In genomic region chr9:67832046-67832605, GRCm38 (mm10) we compare ENCODE assay signal across 8 mouse cellular contexts. TPM values are rescaled to one million over a fixed set of nuclear protein-coding genes. Genes with fewer than 3 reads are reported as not detected.
DNase-seq lines count a peak whose midpoint lies in the region; ATAC-seq and TF ChIP-seq lines count a peak whose summit lies in the region.

Gene C2cd4a (minus strand): TSS chr9:67832330.

- no peak for TF ChIP-seq CTCF in left cerebral cortex, adult 2 months (IDR thresholded peaks at IDR 0.05)
- TF ChIP-seq CTCF in liver, adult 2 months (IDR thresholded peaks at IDR 0.05; ENCODE audit: low read depth, low read length), result no peak

- no peaks in the 10 kb centered on the region for H3K9me3 ChIP-seq in embryonic facial prominence, embryonic 12.5 days
- no peaks in the 10 kb centered on the region for H3K9me3 ChIP-seq in hindbrain, embryonic 11.5 days (ENCODE audit: control insufficient read depth, low read length)
- no peaks in the 10 kb centered on the region for H3K9me3 ChIP-seq in neural tube, embryonic 15.5 days (replicated peaks)

- WGBS in embryonic facial prominence, embryonic 12.5 days, result 3% methylated on average over 20 of the region's 20 CpGs
- WGBS in hindbrain, embryonic 11.5 days, result 6% methylated on average over 20 of the region's 20 CpGs
- 4% methylated on average over 20 of the region's 20 CpGs for WGBS in liver, adult 2 months
- 4% methylated on average over 20 of the region's 20 CpGs for WGBS in neural tube, embryonic 15.5 days

- peaks cover 42% of the 10 kb centered on the region for H3K27me3 ChIP-seq in embryonic facial prominence, embryonic 12.5 days
- peaks cover 40% of the 10 kb centered on the region for H3K27me3 ChIP-seq in hindbrain, embryonic 11.5 days (ENCODE audit: control insufficient read depth, insufficient read depth, low read length)
- peaks cover 22% of the 10 kb centered on the region for H3K27me3 ChIP-seq in liver, adult 2 months (ENCODE audit: control insufficient read depth, insufficient read depth, low read length)
- peaks cover 38% of the 10 kb centered on the region for H3K27me3 ChIP-seq in neural tube, embryonic 15.5 days (replicated peaks)

- H3K36me3 ChIP-seq in embryonic facial prominence, embryonic 12.5 days, result no peaks in the 10 kb centered on the region
- no peaks in the 10 kb centered on the region for H3K36me3 ChIP-seq in hindbrain, embryonic 11.5 days (ENCODE audit: control insufficient read depth, insufficient read depth, low read length)
- no peaks in the 10 kb centered on the region for H3K36me3 ChIP-seq in liver, adult 2 months (ENCODE audit: control insufficient read depth, insufficient read depth, low read length)
- no peaks in the 10 kb centered on the region for H3K36me3 ChIP-seq in neural tube, embryonic 15.5 days

- H3K27ac ChIP-seq in left cerebral cortex, adult 2 months, result no peak within 1 kb of the TSS
- no peak within 1 kb of the TSS for H3K27ac ChIP-seq in embryonic facial prominence, embryonic 12.5 days
- no peak within 1 kb of the TSS for H3K27ac ChIP-seq in hindbrain, embryonic 11.5 days (ENCODE audit: low read depth, low read length)
- H3K27ac ChIP-seq in liver, adult 2 months (replicated peaks; ENCODE audit: insufficient read depth, low read depth, low read length), result no peak within 1 kb of the TSS
- H3K27ac ChIP-seq in neural tube, embryonic 15.5 days (replicated peaks), result peak within 1 kb of the TSS; percentile 33; the same call in 1 of the 2 replicates

- no peak; the same call in 1 of the 2 replicates for ATAC-seq in embryonic facial prominence, embryonic 12.5 days (ENCODE audit: insufficient number of reproducible peaks, insufficient read depth, low FRiP score, low TSS enrichment)
- no peak for ATAC-seq in hindbrain, embryonic 11.5 days (ENCODE audit: low FRiP score)
- no peak for ATAC-seq in neural tube, embryonic 15.5 days (ENCODE audit: low FRiP score)

- no peak for TF ChIP-seq POLR2A in liver, adult 2 months (IDR thresholded peaks at IDR 0.05; ENCODE audit: extremely low read depth, insufficient read depth, low read length)

- peak within 1 kb of the TSS; percentile 59 for H3K9ac ChIP-seq in embryonic facial prominence, embryonic 12.5 days
- H3K9ac ChIP-seq in hindbrain, embryonic 11.5 days (ENCODE audit: low read depth, low read length), result peak within 1 kb of the TSS; percentile 47
- H3K9ac ChIP-seq in liver, adult 2 months (ENCODE audit: low read depth, low read length), result 0 out of 2 replicates have a peak within 1 kb of the TSS, but pooled peaks have one; percentile 47
- H3K9ac ChIP-seq in neural tube, embryonic 15.5 days (replicated peaks), result peak within 1 kb of the TSS; percentile 57

- no peak for DNase-seq in left cerebral cortex, adult 2 months (ENCODE audit: extremely low spot score in 1 of 2, low spot score in 2 of 2)
- no peak for DNase-seq in left cerebral cortex, adult 9 months (ENCODE audit: low spot score in 2 of 2)
- peak; percentile 54 for DNase-seq in hindbrain, embryonic 11.5 days (ENCODE audit: low spot score)
- no peak for DNase-seq in liver, adult 2 months (ENCODE audit: extremely low read depth, low read depth, low spot score)
- DNase-seq in urinary bladder, postnatal 25 days (ENCODE audit: low spot score), result no peak
- no peak for DNase-seq in right cerebral cortex, adult 18-20 months

- peak within 1 kb of the TSS; percentile 88 for H3K4me2 ChIP-seq in embryonic facial prominence, embryonic 12.5 days (replicated peaks)
- H3K4me2 ChIP-seq in hindbrain, embryonic 11.5 days (replicated peaks; ENCODE audit: low read depth, low read length), result peak within 1 kb of the TSS; percentile 85
- H3K4me2 ChIP-seq in neural tube, embryonic 15.5 days, result peak within 1 kb of the TSS; percentile 80

- H3K79me2 ChIP-seq in liver, adult 2 months (ENCODE audit: control insufficient read depth, insufficient read depth, low read length), result no peaks in the 10 kb centered on the region

- H3K4me1 ChIP-seq in embryonic facial prominence, embryonic 12.5 days, result peaks cover 12% of the 10 kb centered on the region; the same call in 1 of the 2 replicates
- peaks cover 3% of the 10 kb centered on the region; the same call in 1 of the 2 replicates for H3K4me1 ChIP-seq in hindbrain, embryonic 11.5 days (replicated peaks; ENCODE audit: control insufficient read depth, insufficient read depth, low read length)
- H3K4me1 ChIP-seq in liver, adult 2 months (ENCODE audit: control insufficient read depth, insufficient read depth, low read length), result peaks cover 10% of the 10 kb centered on the region
- H3K4me1 ChIP-seq in neural tube, embryonic 15.5 days, result peaks cover 16% of the 10 kb centered on the region

- intact Hi-C loops in left cerebral cortex, adult 2 months (cut with DNase I), result no loop called here

- H3K4me3 ChIP-seq in left cerebral cortex, adult 2 months, result peak within 1 kb of the TSS; percentile 50
- H3K4me3 ChIP-seq in embryonic facial prominence, embryonic 12.5 days, result peak within 1 kb of the TSS; percentile 43
- peak within 1 kb of the TSS; percentile 45 for H3K4me3 ChIP-seq in hindbrain, embryonic 11.5 days (ENCODE audit: low read depth, low read length)
- peak within 1 kb of the TSS; percentile 56; the same call in 1 of the 2 replicates for H3K4me3 ChIP-seq in liver, adult 2 months (ENCODE audit: insufficient read depth, low read depth, low read length)
- peak within 1 kb of the TSS; percentile 56 for H3K4me3 ChIP-seq in neural tube, embryonic 15.5 days (replicated peaks)

RNA-seq across cellular contexts. Expression of gene C2cd4a, which starts in this region (rescaled TPM):
- total RNA-seq in left cerebral cortex, adult 2 months (2021), result under 1 TPM in 1 of 2 experiments, not detected in 1; 0.26 TPM
- 0.22 and 0.31 TPM in 2 replicates for polyA plus RNA-seq in embryonic facial prominence, embryonic 12.5 days (2016; fragmentation: Nextera tagmentation; extraction: Ambion mirVana)
- not detected in 2 replicates for polyA plus RNA-seq in hindbrain, embryonic 11.5 days (2014; fragmentation: Nextera tagmentation; extraction: Ambion mirVana)
- not detected in 2 replicates for total RNA-seq in liver, adult 2 months (2014; rRNA removed)
- 0.07 TPM in 1 of 2 replicates, not detected in the other for polyA plus RNA-seq in liver, adult 2 months (2012; rRNA removed)
- polyA plus RNA-seq in neural tube, embryonic 15.5 days (2015; fragmentation: Nextera tagmentation; extraction: Ambion mirVana), result 0.68 and 0.78 TPM in 2 replicates

Comparison
In these comparisons a context has a peak if more than half of its experiments do, and no peak if none do; other contexts are left out.
1. Peak in DNase-seq, H3K4me3 ChIP-seq, H3K9ac ChIP-seq and H3K4me2 ChIP-seq in hindbrain, embryonic 11.5 days; RNA of the gene not detected or under 1 TPM.